Mouse (Mus musculus): ENCODE results near the gene Clec10a. TPM values are rescaled to one million over a fixed set of nuclear protein-coding genes. Genes with fewer than 3 reads are reported as not detected.

Clec10a gene
- total RNA-seq, 4 experiments from 2014 or later, result 1.7 to 4.2 (median 3.2) TPM

DNA sequence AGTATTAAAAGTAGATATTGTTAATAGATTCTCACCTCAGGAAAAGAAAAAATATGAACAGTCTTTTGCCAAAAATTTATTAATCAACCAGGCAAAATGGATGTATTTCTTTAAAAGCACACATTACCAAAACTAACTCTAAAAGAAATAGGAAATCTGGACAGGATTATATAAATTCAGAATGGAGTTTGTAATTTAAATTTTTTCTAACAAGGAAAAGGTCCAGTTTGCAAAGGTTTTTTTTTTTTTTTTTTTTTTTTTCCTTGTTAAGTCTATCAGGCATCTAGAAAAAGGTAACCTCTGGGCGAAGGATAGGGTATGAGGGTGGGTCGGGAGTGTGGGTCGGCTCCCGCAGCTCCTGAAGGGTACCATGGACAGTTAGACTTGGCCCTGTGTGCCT, 24.5 kb downstream of the Clec10a start:
- DNase-seq (ENCODE audit: low spot score), result no peak

DNA sequence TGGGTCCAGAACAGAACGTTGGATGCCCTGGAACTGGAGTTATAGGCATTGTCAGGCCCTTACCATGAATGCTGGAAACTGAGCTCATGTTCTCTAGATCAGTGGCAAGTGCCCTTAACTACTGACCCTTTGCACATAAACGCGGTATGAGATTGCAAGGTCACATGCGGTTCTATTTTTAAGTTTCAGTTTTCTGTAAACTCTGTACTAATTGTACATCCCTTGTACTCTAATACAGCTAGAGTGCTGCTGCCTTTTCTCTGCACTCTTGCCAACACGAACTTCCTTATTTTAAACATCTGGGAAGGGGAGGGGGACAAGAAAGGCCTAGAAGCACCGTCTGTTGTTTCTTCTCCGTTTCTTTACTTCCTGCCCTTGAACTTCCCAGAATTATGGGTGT, 29.1 kb downstream of the Clec10a start:
- DNase-seq (ENCODE audit: low spot score), result peak; percentile 33

DNA sequence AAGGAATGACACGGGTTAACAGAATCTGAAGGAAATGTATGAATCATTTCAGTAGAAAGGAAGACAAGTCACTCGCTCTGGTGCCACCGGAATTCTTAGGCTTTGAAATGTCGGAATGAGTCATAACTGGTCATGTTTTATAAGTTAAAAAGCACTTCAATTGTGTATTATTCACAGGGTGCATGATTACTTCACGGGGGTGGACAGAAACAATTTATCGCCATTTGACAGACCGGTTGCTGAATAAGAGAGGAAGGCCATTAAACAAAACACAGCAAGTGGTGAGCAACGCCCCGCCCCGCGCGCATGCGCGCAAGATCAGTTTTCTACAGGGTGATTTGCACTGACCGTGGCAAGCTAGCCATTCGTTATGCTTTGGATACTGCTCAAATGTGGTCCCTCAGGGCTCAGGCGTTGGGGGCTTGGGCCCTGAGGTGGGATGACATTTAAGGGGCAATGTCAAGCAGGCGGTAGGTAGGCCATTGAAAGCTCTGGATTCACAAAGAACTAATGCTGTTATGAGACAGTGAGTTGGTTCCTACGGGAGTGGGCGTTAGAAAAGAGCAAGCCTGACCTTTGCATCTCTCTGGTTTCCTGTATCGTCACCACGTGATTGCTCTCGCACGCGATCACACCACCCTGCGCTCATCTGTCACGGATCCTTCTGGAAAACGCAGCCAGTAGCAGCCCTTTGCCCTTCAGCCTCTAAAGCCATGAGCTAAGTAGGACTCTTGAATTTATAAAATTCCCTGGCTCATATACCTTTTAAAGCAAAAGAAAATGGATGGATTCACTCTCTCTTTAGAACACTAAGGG, 33.5 kb downstream of the Clec10a start:
- no peak for DNase-seq (ENCODE audit: low spot score)

DNA sequence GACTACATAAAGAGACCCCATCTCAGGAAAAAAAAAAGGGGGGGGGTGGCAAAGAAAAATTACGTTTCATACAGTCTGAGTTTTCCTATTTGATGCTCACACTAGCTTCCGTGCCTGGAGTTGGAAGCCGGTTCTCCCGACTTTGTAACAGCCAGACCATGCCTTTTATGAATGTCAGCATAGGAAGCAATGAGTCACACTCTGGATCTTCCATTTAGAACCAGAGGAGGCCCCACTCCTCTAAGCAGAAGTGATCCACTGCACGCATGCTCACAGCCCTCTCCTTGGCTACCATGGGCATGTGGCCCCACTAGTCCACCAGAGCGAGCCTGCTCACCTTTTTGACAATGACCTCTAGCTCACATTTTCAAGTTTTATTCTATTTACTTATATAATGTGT, 35.2 kb downstream of the Clec10a start:
- DNase-seq (ENCODE audit: low spot score), result no peak

DNA sequence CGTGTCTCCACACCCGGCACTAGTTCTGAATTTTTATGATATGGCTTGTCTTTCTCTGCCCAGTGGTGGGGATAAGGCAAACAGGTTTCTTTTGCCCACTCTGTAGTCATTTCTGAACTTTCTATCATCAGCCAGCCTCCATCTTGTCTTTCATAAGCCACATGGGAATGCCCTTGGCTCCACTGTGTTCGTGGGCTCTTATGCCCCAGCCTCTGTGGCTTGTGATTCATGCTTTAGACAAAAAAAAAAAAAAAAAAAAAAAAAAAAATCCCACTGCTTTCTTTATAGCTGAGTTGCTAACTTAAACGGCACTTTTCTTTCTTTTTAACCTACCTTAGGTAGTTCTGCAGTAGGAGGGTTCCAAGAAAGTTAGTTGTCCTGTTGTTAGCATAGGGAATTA, 36.2 kb downstream of the Clec10a start:
- no peak for DNase-seq (ENCODE audit: low spot score)

DNA sequence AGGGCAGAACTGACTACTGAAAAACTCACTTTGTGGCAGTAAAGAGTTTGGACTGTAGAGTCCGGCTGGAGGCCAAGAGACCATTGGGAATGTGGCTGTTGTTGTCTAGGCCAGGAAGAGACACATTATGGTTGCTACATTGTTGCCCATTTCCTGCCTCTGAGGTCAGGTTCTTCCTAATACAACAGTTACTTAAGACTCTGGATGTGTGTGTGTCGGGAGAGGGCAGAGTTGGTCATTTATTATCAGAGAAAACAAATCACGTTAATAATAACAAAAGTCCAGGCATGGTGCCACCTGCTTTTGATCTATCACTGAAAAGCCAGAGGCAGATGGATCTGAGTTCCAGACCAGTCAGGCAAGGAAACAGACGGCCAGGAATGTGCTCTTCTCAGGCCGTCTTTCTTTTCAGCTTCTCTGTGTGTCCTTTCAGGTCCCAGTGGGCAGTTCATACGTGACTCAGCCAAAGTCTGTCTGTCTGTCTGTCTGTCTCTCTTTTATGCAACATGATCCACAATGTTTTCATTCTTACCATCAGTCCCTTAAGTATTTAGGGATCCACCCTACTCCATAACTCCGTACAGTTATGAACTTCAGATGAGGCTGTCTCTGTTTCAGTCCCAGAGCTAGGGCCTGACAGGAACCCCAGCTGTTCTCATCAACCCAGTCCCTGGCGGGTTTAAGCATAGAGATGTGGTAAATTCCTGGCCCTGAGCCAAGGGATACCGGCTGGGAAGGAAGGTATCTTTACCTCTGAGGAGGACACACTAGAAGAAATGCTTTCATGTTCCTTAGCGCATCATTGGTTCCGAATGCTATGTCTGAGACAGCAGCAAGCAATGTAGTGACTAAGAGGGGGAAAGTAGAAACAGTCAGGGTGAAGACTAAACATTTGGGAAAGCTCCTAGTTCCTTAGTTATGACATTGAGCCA, 37.6 kb downstream of the Clec10a start:
- no peak for DNase-seq (ENCODE audit: low spot score)

DNA sequence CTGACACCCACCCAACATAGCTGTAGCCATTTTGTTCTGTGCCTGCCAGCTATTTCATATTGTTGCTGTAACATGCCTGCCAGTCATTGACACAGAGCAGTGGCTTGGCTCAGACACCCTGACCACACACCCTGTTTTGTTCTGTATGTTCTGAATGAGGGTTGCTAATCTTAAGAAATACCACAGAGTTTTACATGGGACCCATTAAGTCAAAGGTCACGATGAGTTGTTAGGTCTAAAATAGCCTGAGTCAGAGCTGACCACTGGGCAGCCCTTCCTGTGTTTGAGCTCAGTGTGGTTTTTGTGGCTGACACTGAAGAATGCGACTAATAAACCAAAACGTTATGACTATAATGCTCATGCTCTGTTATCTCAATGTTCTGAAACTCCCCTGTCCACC, 42.3 kb downstream of the Clec10a start:
- DNase-seq (ENCODE audit: low spot score), result no peak

DNA sequence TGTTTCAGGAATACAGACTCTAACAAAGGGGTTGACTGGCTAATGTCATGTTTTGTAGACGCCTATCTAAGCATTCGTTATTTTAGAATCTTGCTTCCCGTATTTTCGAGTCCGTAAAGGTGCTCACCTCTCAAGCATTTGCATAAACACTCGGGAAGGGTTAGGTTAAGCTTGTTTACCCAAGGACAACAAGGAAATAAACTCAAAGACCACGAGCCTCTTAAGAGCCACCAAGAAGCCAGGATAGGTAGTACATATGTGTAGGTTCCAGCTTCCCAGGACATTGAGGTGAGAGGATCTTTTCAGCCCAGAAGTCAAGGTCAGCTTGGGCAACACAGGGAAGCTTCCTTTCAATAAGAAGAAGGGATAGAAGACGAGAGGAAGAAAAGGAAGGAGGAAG, 43.1 kb downstream of the Clec10a start:
- DNase-seq (ENCODE audit: low spot score), result no peak

DNA sequence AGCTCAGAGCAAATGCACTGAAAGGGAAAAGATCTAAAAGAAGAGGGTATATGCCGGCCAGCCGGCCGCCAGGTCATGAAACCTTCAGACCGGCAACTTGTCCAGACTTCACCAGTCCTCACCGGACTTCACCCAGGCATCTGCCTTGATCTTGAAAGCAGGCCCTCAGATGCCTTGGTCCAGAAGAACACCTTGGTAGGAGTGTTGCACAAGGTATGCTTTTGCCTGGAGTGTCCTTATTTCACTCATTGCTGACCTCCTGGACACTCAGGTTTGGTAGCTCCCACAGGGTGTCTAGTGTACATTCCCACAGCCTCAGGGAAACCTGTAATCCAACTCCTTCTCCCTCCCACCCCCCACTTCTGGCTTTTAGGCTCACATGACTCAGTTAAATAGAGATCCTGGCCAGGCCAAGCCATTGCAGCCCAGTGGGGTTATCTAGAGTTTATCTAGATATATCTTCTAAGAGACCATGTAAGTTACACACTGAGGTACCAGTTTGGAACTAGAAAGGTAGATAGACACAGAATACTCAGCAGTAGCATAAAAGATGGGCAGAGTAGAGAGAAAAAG, 44.1 kb downstream of the Clec10a start:
- no peak for DNase-seq (ENCODE audit: low spot score)

DNA sequence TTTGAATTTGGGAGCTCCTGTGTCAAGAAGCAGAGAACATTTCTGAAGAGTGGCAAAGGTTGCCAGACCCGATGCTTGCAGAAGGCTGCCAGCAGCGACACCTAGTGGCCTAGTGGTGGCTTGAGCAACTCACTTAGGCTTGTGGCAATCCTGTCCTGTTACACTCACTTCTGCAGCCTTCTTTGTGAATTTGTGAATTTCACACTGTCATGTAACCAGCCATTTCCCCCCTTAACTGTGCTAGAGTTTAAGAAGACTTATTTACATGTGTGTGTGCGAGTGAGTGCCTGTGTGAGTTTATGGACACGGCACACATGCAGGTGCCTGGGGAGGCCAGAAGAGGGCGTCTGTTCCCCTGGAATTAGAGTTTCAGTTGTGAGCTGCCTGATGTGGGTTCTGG, 45.7 kb downstream of the Clec10a start:
- DNase-seq (ENCODE audit: low spot score), result peak; percentile 75

DNA sequence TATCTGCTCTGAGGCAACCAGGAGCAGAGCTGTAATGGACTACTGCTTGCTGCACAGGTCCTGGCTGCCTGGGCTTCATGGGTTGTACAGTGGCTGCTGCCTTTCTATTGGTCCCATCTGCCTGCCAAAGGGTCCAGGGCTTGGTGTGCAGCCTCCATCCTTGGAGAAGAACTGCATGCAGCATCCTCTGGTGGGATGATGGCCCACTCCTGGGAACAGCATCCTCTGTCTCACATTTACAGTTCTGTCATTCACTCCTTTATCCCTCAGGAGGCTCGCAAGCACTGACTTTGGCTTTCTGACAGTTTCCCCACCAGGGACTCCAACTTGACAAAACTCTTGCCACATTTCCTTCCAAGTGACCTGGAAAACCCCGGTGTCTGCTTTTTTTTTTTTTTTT, 50.8 kb downstream of the Clec10a start:
- no peak for DNase-seq (ENCODE audit: low spot score)

DNA sequence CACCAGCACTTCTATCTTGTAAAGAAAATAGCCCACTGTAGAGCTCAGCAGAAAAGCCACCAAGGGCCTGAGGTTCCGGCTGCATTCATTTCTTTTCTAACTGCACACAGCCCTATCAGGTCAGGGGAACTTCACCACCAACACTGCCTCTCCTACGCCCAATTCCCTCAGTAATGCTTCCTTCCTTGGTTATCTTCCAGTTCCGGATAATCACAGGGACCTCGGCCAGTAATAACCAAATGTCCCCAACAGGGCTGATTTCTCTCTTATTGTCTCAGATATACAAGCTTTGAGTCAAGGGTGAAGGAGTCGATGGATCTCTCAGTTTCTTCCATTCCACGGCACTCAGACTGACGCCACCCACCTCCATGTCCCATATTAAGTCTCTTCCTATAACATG, 51.3 kb downstream of the Clec10a start:
- DNase-seq (ENCODE audit: low spot score), result no peak

DNA sequence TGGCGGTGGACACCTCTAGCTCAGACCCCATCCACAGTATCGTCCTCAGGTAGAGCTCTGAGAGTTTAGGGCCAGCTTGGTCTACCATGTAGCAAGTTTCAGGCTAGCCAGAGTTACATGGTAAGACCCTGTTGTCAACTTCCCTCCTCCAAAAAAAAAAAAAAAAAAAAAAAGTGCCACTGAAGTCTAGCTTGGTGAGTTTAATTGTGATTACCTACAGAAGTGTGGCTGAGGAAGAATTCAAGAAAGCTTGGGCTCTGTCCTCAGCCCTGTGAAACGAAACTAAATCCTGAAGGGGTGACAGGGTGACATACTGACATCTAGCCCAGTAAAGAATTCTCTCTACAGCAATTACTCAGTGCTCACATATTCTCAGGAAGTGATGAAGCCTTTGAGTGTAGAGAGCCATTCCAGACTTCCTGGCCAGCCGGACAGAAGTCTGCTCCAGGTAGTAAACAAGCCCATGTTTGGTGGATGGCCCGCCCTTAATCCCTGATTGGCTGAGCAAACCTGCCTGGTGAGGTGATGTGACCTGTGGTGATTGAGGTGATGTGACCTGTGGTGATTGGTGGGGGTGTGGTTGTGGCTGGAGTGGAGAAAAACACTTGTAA, 52.9 kb downstream of the Clec10a start:
- no peak for DNase-seq (ENCODE audit: low spot score)

DNA sequence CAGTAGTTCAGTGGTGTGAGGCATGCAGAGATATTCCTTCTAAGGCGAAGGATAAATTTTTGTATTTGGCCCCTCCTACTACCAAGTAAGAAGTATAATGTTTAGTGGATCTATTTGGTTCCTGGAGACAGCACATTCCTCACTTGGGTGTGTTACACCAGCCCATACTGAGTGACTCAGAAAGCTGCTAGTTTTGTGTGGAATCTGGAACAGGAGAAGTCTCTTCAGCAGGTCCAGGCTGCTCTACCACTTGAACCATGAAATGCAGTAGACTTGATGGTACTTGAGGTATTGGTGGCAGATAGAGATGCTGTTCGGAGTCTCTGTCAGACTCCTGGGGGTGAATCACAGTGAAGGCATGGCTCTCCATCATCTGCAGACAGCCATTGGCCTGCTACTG, 54.7 kb downstream of the Clec10a start:
- DNase-seq (ENCODE audit: low spot score), result no peak

DNA sequence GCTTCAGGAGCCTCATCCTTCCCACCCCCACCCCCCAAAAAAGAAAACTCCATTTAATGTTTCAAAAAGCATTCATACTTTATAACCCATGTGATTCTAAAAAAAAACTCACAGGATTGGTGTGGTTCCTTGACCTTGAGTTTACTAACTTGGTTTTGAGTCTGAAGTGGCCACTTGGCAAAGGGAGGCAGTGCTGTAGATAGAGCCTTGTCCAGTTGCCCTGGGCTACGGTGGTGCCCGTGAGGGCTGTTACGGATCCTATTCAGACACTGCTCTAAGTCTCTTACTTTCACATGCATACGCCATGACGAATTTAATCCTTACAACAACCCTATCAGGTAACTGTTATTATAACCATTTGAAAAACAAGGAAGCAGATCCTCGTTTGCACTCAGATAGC, 56.0 kb downstream of the Clec10a start:
- DNase-seq (ENCODE audit: low spot score), result no peak

DNA sequence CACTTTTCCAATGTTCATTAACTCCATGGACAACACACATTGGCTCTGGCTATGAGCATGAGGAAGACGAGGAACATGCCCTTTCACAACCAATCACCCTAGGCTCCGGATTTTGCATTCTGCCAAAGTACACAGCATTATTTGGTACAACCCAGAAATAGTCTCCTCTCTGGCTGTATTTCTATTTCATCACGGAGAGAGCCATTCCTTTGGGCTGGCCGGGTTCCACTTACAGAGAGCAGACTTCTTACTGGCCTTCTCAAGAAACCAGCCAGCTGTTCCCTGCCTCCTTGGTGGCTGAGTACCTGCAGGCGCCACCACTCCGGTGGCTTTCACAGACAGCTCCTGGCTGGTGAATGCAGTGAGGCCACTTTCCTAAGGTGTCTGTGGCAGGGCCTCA, 56.4 kb downstream of the Clec10a start, which contains the start of gene Slc16a11:
Gene Slc16a11 (plus strand): TSS at position 330 of the 400 bp plus-strand sequence.
- no peak for DNase-seq (ENCODE audit: low spot score)

DNA sequence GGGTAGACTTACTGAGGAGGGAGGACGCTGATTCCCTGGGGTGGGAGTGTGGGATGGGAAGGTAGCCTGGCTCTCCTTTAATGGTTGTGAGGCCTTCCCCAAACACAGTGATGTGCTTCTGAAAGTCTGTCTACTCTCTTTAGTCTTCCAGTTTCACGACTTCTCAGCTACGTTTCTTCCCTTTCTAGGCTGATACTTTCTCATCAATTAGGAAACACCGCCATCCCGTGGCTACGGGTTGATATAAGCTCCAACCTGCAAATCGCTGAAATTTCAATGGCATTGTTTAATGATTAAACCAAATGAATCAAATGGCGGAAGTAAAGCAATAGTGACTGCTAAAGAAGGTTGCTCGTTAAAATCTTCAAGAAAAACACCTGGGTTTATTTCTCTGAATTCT, 56.9 kb downstream of the Clec10a start:
- peak; percentile 84 for DNase-seq (ENCODE audit: low spot score)

DNA sequence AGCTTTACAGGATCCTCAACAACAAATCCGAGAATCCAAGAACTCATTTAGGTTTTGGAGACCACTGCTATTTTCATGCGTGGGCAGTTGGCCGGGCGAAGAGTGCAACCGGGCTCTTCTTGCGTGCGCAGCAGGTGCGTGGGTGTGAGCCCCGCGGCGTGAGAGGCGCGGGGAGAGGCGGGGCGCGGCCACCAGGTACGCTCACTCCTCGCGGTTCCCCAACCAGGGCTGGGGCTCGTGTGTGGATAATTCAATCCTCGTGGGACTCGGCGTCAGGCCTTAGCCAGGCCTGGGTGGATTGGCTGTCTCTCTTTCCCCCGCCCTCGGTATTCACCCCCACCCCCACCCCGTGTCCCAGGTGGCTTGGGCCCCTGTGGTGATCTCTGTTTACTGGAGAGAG, 57.7 kb downstream of the Clec10a start:
- DNase-seq (ENCODE audit: low spot score), result no peak

DNA sequence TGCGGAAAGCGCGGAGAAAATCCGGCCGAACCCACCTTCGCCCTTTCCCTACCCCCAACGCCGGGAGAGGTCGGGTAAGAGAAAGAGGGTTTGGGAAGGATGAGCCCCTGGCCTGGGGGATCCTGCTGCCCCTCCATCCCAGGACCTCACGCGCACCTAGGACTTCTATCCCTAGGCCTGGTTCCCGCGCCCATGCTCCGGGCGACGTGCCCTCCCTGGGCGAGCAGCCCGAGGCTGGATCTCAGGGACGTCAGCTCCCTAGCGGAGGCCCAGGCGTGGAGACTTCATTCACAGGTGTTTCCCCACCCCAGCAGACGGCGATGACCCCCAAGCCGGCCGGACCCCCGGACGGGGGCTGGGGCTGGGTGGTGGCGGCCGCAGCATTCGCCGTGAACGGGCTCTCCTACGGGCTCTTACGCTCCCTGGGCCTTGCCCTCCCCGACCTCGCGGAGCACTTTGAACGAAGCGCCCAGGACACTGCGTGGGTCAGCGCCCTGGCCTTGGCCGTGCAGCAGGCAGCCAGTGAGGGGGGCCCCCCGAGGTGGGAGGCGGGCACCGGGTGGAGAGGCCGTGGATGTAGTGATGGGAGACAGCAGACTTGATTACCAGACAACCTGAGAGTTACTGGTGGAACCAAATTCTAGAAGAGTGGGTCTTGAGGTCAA, 58.3 kb downstream of the Clec10a start:
- DNase-seq (ENCODE audit: low spot score), result no peak

DNA sequence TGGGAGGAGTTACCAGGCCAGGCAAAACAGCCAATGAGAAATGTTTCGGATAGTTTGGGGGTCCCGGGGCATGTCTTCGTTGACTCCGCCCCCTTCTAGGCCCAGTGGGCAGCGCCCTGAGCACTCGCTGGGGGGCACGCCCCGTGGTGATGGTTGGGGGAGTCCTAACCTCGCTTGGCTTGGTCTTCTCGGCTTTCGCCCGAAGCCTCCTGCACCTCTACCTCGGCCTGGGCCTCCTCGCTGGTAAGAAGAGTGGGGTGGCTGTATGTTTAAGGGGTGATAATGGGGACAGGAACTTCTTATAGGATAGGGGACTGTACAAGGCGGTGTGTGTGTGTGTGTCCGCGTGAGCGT, 58.8 kb downstream of the Clec10a start:
- no peak for DNase-seq (ENCODE audit: low spot score)

DNA sequence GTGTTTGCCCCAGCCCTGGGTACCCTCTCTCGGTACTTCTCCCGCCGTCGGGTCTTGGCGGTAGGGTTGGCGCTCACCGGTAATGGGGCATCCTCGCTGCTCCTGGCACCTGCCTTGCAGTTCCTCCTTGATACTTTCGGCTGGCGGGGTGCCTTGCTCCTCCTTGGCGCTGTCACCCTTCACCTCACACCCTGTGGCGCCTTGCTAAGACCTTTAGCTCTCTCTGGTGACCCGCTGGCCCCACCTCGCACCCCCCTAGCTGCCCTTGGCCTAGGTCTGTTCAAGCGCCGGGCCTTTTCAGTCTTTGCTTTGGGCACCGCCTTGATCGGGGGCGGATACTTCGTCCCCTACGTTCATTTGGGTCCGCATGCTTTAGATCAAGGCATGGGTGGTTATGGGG, 59.3 kb downstream of the Clec10a start:
- no peak for DNase-seq (ENCODE audit: low spot score)

DNA sequence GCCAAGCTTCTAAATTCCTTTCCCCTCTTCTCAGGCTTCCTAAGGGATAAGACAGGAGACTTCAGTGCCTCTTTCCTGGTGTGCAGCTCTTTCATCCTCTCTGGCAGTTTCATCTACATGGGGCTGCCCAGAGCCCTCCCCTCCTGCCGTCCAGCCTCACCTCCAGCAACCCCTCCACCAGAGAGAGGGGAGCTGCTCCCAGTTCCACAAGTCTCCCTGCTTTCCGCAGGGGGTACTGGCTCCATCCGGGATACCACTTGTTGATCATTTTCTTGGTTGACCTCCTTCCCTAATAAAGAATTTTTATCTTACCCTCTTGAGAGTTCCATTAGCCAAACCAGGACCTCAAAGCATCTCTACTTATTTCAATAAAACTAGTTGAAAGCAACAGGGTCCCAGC, 60.1 kb downstream of the Clec10a start:
- DNase-seq (ENCODE audit: low spot score), result no peak
